Mouse (Mus musculus): ENCODE measurements around the gene Ebf1.

- TF ChIP-seq MAFK (IDR thresholded peaks at IDR 0.05; ENCODE audit: borderline replicate concordance, low read depth, low read length), result no peak
- no peak for TF ChIP-seq CTCF (IDR thresholded peaks at IDR 0.05 in 2 of 3, conservative IDR thresholded peaks at IDR 0.05 in 1 of 3; ENCODE audit: control insufficient read depth in 1 of 3, insufficient read depth in 1 of 3, low read depth in 2 of 3, low read length in 3 of 3, poor library complexity in 1 of 3, severe bottlenecking in 1 of 3)
- no peak for TF ChIP-seq ETS1 (IDR thresholded peaks at IDR 0.05; ENCODE audit: low read depth, low read length)
- TF ChIP-seq NRF1 (IDR thresholded peaks at IDR 0.05; ENCODE audit: insufficient read depth, low read depth, low read length, poor library complexity, severe bottlenecking), result no peak
- no peak for TF ChIP-seq USF1 (IDR thresholded peaks at IDR 0.05; ENCODE audit: low read depth, low read length)
- TF ChIP-seq POLR2A (IDR thresholded peaks at IDR 0.05; ENCODE audit: control insufficient read depth in 1 of 2, insufficient read depth in 1 of 2, low read depth in 1 of 2, low read length in 2 of 2, poor library complexity in 1 of 2), result no peak
Observed at GRCm38 (mm10) chr11:44624564-44624963, 7.4 kb downstream of the Ebf1 start.

Data from MEL (cell line).